Mouse (Mus musculus) stomach, embryonic 14.5 days (tissue): ENCODE results near the gene Brs3. TPM values are rescaled to one million over a fixed set of nuclear protein-coding genes. Genes with fewer than 3 reads are reported as not detected.

Experiments used
- polyA plus RNA-seq: library from polyadenylated mRNA; unstranded; fragments of >200 nt; fragmentation: Nextera tagmentation; extraction: Ambion mirVana; gene quantifications from 2 replicates; pipeline ENCODE4 v1.2.1, GENCODE M21; 2014

The Brs3 gene
- polyA plus RNA-seq, 1 experiment from 2014 or later, result not detected

Other genes starting within 250 kb of the Brs3 start
- 3.4 and 3.7 TPM in 2 replicates for gene Map7d3, start 220.7 kb upstream of the Brs3 start, polyA plus RNA-seq
- gene Adgrg4, start 172.9 kb upstream of the Brs3 start, polyA plus RNA-seq, result not detected in 2 replicates
- gene Htatsf1, start 10.5 kb downstream of the Brs3 start, polyA plus RNA-seq, result 73.3 and 77.8 TPM in 2 replicates
- gene Vgll1, start 45.0 kb downstream of the Brs3 start, polyA plus RNA-seq, result not detected in 2 replicates
- gene Cd40lg, start 169.1 kb downstream of the Brs3 start, polyA plus RNA-seq, result not detected in 2 replicates